Mouse (Mus musculus): Measurements from ENCODE around the gene Plch1. TPM values are rescaled to one million over a fixed set of nuclear protein-coding genes. Genes with fewer than 3 reads are reported as not detected.
A peak's percentile ranks its signal among the peaks of the same experiment; 100 is the strongest.

Gene Plch1
- polyA plus RNA-seq, 1 experiment from 2014 or later = 6.8 TPM

DNA sequence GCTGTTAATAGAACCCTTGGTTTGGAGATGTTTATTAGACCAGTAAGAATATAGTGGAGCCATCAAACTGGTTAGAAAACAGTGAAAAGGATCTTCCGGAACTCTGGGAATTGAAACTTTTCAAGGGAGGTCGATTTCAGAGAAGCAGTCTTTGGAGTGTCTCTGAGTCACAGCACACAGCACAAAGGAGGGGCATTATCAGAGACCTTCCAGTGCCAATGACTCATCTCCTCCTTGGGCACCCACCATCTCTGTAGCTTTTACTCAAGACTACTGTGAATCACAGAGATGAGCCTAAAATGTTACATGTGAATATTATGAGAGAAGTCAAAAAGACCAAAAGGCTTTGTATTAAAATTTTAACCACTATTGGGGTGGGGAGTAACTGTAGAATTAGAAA is 93.8 kb downstream of the Plch1 start:
- Histone ChIP-seq H3K27ac (replicated peaks) (no peak overlapping the region), H3K36me3 (no peaks in the 10 kb centered on the region), H3K9ac (replicated peaks) (no peak overlapping the region), H3K9me3 (replicated peaks) (no peaks in the 10 kb centered on the region), H3K4me1 (no peaks in the 10 kb centered on the region), H3K4me2 (no peak overlapping the region), H3K4me3 (replicated peaks) (no peak overlapping the region), H3K27me3 (replicated peaks) (no peaks in the 10 kb centered on the region)
- no peak for ATAC-seq (ENCODE audit: low FRiP score)
- 93% methylated on average over 2 of the region's 2 CpGs for WGBS

DNA sequence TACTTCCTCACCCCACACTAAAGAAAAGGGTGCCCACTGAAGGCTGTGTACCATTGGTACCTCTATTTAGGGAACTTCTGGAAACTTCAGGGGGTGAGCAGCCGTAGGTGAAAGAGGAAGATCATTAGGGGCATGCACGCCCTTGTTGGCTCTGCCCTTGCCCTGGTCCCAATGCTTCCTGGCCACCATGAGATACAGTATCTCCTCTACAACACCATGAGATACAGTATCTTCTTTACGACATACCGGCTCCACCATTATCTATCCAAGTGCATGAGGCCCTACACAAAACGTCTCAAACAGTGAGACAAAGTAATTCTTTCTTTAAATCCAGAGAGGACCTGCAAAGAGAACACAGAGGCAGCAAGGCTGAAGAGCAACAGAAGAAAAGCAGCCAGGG is 98.6 kb downstream of the Plch1 start:
- 88% methylated on average over 5 of the region's 5 CpGs for WGBS
- Histone ChIP-seq H3K9me3 (replicated peaks) (no peaks in the 10 kb centered on the region), H3K4me2 (no peak overlapping the region), H3K4me1 (no peaks in the 10 kb centered on the region), H3K4me3 (replicated peaks) (no peak overlapping the region), H3K27me3 (replicated peaks) (no peaks in the 10 kb centered on the region), H3K36me3 (no peaks in the 10 kb centered on the region), H3K9ac (replicated peaks) (no peak overlapping the region), H3K27ac (replicated peaks) (no peak overlapping the region)
- ATAC-seq (ENCODE audit: low FRiP score) = no peak

GRCm38 (mm10) chr3:63786805-63787365 is 112.4 kb downstream of the Plch1 start:
- 41% methylated on average over 5 of the region's 5 CpGs for WGBS
- H3K4me1 ChIP-seq = 0 out of 2 replicates have a peak, but pooled peaks cover 6% of the 10 kb centered on the region

DNA sequence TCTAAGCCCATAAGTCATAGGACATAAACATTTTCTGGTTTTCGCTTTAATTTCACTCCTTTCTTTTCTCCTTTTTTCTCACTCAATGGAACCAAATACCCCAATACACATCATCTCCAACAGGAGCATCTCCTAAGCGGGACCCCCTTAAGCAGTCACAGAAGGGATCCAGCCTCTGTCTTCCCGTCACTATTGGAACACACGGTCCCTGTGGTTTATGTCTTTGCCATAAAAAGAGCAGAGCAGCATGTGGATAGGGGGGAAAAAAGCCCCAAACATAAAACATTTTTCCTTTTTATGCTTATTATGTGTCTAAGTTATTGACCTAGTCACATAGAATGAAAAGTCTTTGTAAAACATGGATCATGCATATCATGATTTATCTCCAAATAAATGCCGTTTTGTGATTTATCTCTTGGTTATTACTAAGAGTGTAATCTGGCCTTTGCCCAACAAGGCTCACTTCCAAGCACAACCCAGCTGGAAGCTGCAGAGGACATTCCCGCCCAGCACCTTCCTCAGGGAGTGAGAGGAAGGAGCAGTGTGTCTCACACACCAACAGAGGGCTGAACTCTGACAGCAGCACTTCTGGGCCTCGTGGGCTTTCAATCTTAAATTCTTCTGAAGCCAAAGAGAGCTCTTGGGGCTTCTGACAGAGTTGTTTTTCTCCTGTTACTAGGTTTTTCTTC is 126.5 kb downstream of the Plch1 start:
- H3K36me3 ChIP-seq = no peaks in the 10 kb centered on the region
- H3K4me3 ChIP-seq (replicated peaks) = no peak overlapping the region
- no peaks in the 10 kb centered on the region for H3K4me1 ChIP-seq
- H3K9me3 ChIP-seq (replicated peaks) = no peaks in the 10 kb centered on the region
- H3K27me3 ChIP-seq (replicated peaks) = no peaks in the 10 kb centered on the region
- H3K4me2 ChIP-seq = no peak overlapping the region
- 57% methylated on average over 7 of the region's 7 CpGs for WGBS
- ATAC-seq (ENCODE audit: low FRiP score) = 0 out of 2 replicates have a peak, but pooled peaks have one; percentile 35
- no peak overlapping the region for H3K27ac ChIP-seq (replicated peaks)
- H3K9ac ChIP-seq (replicated peaks) = no peak overlapping the region

More at GRCm38 (mm10) chr3:63786805-63787365, 112.4 kb downstream of the Plch1 start:
- no peak overlapping the region for H3K4me2 ChIP-seq
- ATAC-seq (ENCODE audit: low FRiP score) = no peak
- H3K4me3 ChIP-seq (replicated peaks) = no peak overlapping the region
- no peaks in the 10 kb centered on the region for H3K27me3 ChIP-seq (replicated peaks)
- H3K27ac ChIP-seq (replicated peaks) = no peak overlapping the region
- no peak overlapping the region for H3K9ac ChIP-seq (replicated peaks)
- no peaks in the 10 kb centered on the region for H3K36me3 ChIP-seq
- H3K9me3 ChIP-seq (replicated peaks) = no peaks in the 10 kb centered on the region

DNA sequence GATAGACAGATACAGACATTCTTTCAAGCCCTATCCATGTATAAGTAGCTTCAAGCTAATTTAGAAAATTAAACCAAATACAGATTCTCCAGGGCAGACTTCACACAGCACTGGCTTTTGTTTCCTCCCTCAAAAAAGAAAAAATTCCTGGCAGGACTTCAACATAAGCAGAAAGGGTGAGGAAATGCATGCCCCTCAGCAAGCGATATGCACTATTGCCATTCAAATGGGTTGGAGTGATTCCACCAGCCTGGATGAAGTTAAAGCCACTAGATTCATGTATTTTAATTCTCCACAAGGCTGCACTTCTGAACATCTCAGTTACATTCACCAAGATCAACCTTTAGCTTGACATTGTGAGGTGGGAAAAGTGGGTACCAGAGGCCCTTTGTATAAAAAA is 138.5 kb downstream of the Plch1 start:
- no peak overlapping the region for H3K4me3 ChIP-seq (replicated peaks)
- H3K9me3 ChIP-seq (replicated peaks) = no peaks in the 10 kb centered on the region
- 74% methylated on average over 1 of the region's 1 CpGs for WGBS
- no peak overlapping the region for H3K4me2 ChIP-seq
- H3K4me1 ChIP-seq = no peaks in the 10 kb centered on the region
- H3K36me3 ChIP-seq = no peaks in the 10 kb centered on the region
- no peaks in the 10 kb centered on the region for H3K27me3 ChIP-seq (replicated peaks)
- no peak overlapping the region for H3K27ac ChIP-seq (replicated peaks)
- H3K9ac ChIP-seq (replicated peaks) = no peak overlapping the region
- no peak for ATAC-seq (ENCODE audit: low FRiP score)

GRCm38 (mm10) chr3:63740073-63740472 is 159.2 kb downstream of the Plch1 start:
- Histone ChIP-seq H3K27ac (replicated peaks) (0 out of 2 replicates have a peak overlapping the region, but pooled peaks have one; percentile 18), H3K4me3 (replicated peaks) (no peak overlapping the region), H3K4me2 (no peak overlapping the region), H3K27me3 (replicated peaks) (no peaks in the 10 kb centered on the region), H3K9ac (replicated peaks) (no peak overlapping the region), H3K9me3 (replicated peaks) (no peaks in the 10 kb centered on the region), H3K4me1 (no peaks in the 10 kb centered on the region; the same call in 1 of the 2 replicates), H3K36me3 (no peaks in the 10 kb centered on the region)
- peak; percentile 41; the same call in 1 of the 2 replicates for ATAC-seq (ENCODE audit: low FRiP score)
- WGBS = 38% methylated on average over 2 of the region's 2 CpGs

DNA sequence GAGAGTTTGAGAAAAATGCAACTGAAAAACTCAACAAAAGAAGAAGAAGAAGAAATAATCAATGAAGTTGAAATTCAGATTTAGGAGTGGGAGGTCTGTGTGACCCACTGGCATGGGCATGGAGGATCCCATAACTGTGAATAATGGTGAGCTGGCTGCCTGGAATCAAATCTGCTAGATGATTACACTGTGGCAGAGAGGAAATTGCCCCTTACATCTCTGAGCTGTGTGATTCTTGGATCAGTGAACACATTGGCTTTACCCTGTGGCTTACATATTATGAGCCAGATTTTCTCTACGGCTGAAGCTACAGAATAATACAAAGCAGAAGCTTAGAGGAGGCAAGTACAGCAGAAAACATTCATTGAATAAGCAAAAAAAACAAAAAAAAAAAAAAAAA is 170.9 kb downstream of the Plch1 start:
- peaks cover 10% of the 10 kb centered on the region; the same call in 1 of the 2 replicates for H3K4me1 ChIP-seq
- peak; percentile 59; the same call in 1 of the 2 replicates for ATAC-seq (ENCODE audit: low FRiP score)
- H3K27ac ChIP-seq (replicated peaks) = no peak overlapping the region
- H3K4me3 ChIP-seq (replicated peaks) = no peak overlapping the region
- H3K27me3 ChIP-seq (replicated peaks) = no peaks in the 10 kb centered on the region
- 50% methylated on average over 1 of the region's 1 CpGs for WGBS
- H3K9ac ChIP-seq (replicated peaks) = no peak overlapping the region
- H3K36me3 ChIP-seq = no peaks in the 10 kb centered on the region
- H3K9me3 ChIP-seq (replicated peaks) = no peaks in the 10 kb centered on the region
- H3K4me2 ChIP-seq = no peak overlapping the region

DNA sequence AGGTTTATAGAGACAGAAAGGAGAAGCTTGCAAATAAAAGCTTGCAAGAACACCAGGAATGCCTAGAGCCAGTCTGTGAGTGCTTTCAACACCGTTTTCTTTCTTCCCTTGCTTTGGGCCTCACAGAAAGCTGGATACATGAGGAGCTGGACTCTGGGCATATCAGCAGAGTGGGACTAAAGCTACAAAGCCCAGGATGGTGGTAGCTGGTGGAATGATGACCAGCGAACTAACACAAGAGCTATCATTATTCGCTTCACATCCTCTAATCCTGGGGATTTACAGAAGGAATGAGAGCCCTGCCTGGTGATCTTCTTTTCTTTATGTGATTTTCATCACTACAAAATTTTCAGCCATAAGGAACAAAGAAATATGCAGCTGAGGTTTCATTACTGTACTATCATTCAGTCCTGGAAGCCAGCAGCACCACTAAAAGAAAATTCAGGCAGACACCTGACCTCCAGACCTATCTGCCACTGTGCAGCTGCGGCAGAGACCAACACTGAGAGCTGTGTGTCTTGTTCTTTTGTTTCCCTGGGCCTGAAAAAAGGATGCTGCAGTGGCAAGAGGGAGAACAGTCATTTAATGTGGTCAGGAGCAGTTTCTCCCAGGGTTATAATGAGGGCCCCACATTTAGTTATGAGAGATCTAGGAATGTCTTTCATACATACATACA is 172.5 kb downstream of the Plch1 start:
- WGBS = 54% methylated on average over 4 of the region's 4 CpGs
- no peak; the same call in 1 of the 2 replicates for ATAC-seq (ENCODE audit: low FRiP score)

GRCm38 (mm10) chr3:63693694-63694093 is 205.6 kb downstream of the Plch1 start:
- Histone ChIP-seq H3K27me3 (replicated peaks) (no peaks in the 10 kb centered on the region), H3K4me3 (replicated peaks) (no peak overlapping the region), H3K4me1 (no peaks in the 10 kb centered on the region), H3K36me3 (peaks cover 4% of the 10 kb centered on the region; the same call in 1 of the 2 replicates), H3K9ac (replicated peaks) (no peak overlapping the region), H3K9me3 (replicated peaks) (no peaks in the 10 kb centered on the region), H3K4me2 (no peak overlapping the region), H3K27ac (replicated peaks) (no peak overlapping the region)
- no peak for ATAC-seq (ENCODE audit: low FRiP score)
- 89% methylated on average over 2 of the region's 2 CpGs for WGBS

More for the DNA sequence above, 172.5 kb downstream of the Plch1 start:
- H3K4me3 ChIP-seq (replicated peaks) = no peak overlapping the region
- H3K4me1 ChIP-seq = peaks cover 10% of the 10 kb centered on the region; the same call in 1 of the 2 replicates
- H3K27ac ChIP-seq (replicated peaks) = peak overlapping the region; percentile 38; the same call in 1 of the 2 replicates
- H3K9ac ChIP-seq (replicated peaks) = no peak overlapping the region
- no peaks in the 10 kb centered on the region for H3K9me3 ChIP-seq (replicated peaks)
- H3K4me2 ChIP-seq = no peak overlapping the region
- H3K27me3 ChIP-seq (replicated peaks) = no peaks in the 10 kb centered on the region
- H3K36me3 ChIP-seq = no peaks in the 10 kb centered on the region

- H3K9me3 ChIP-seq (replicated peaks) = no peaks in the 10 kb centered on the region
- no peak overlapping the region for H3K4me3 ChIP-seq (replicated peaks)
- H3K27ac ChIP-seq (replicated peaks) = no peak overlapping the region
- H3K4me2 ChIP-seq = no peak overlapping the region
- no peaks in the 10 kb centered on the region for H3K27me3 ChIP-seq (replicated peaks)
- ATAC-seq (ENCODE audit: low FRiP score) = no peak
- no peaks in the 10 kb centered on the region for H3K36me3 ChIP-seq
- no peaks in the 10 kb centered on the region for H3K4me1 ChIP-seq
- 63% methylated on average over 4 of the region's 4 CpGs for WGBS
- no peak overlapping the region for H3K9ac ChIP-seq (replicated peaks)
Measured at GRCm38 (mm10) chr3:63692727-63693126, 206.5 kb downstream of the Plch1 start.

DNA sequence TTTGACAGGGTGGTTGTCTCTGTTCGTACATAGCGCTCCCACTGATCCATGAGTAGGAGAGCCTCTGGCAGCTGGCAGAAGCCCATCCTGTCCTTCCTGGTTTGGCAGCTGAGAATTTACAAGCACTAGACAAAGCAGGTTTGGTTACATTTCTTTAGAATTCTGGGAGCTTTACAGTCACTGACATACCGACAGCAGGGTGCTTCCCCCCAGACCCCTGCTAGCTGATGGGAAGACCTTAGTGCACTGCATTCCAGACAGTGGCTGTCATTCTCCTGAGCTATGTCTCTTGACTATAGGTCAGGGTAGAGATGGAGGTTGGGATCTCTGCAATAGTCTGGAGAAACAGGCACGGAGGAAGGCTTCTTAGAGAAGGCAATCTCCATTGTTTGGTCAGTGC is 230.5 kb downstream of the Plch1 start:
- no peak for ATAC-seq (ENCODE audit: low FRiP score)
- Histone ChIP-seq H3K9ac (replicated peaks) (no peak overlapping the region), H3K36me3 (no peaks in the 10 kb centered on the region), H3K9me3 (replicated peaks) (no peaks in the 10 kb centered on the region), H3K4me3 (replicated peaks) (no peak overlapping the region), H3K4me1 (peaks cover 7% of the 10 kb centered on the region), H3K27ac (replicated peaks) (no peak overlapping the region), H3K4me2 (no peak overlapping the region), H3K27me3 (replicated peaks) (no peaks in the 10 kb centered on the region)
- 43% methylated on average over 4 of the region's 4 CpGs for WGBS

- H3K27me3 ChIP-seq (replicated peaks) = no peaks in the 10 kb centered on the region
- 77% methylated on average over 3 of the region's 3 CpGs for WGBS
- H3K9me3 ChIP-seq (replicated peaks) = no peaks in the 10 kb centered on the region
- no peak overlapping the region for H3K4me2 ChIP-seq
- H3K4me3 ChIP-seq (replicated peaks) = no peak overlapping the region
- H3K27ac ChIP-seq (replicated peaks) = no peak overlapping the region
- peaks cover 7% of the 10 kb centered on the region for H3K4me1 ChIP-seq
- ATAC-seq (ENCODE audit: low FRiP score) = no peak
- H3K9ac ChIP-seq (replicated peaks) = no peak overlapping the region
- H3K36me3 ChIP-seq = no peaks in the 10 kb centered on the region
Measured at GRCm38 (mm10) chr3:63665307-63665706, 234.0 kb downstream of the Plch1 start.

Measured in neural tube, embryonic 15.5 days (tissue).